In genomic region chr14:27303294-27303693, GRCm38 (mm10) we compare ENCODE assay signal across 22 mouse cellular contexts.
"Had no signal": no experiment of that assay in that cellular context is flagged by ENCODE, and none has a peak within 500 bp of the region (broad histone marks: within the 10 kb centered on the region; RNA-seq: fewer than 3 reads in every experiment).

No protein-coding gene starts in this region.

- H3K9me3 ChIP-seq: liver, embryonic 15.5 days; lung, embryonic 15.5 days; megakaryocyte, embryonic 14.5 days; midbrain, embryonic 12.5 days; midbrain, embryonic 15.5 days; neural tube, embryonic 12.5 days; stomach, embryonic 15.5 days had no signal

- H3K27ac ChIP-seq: liver, embryonic 15.5 days; lung, embryonic 15.5 days; macrophage; midbrain, embryonic 12.5 days; midbrain, embryonic 15.5 days; neural tube, embryonic 12.5 days; stomach, embryonic 15.5 days; stomach, postnatal 0 days had no signal

- H3K4me3 ChIP-seq: liver, embryonic 15.5 days; lung, embryonic 15.5 days; megakaryocyte, embryonic 14.5 days; midbrain, embryonic 12.5 days; midbrain, embryonic 15.5 days; neural tube, embryonic 12.5 days; stomach, embryonic 15.5 days had no signal

- H3K4me1 ChIP-seq: liver, embryonic 15.5 days; lung, embryonic 15.5 days; midbrain, embryonic 12.5 days; midbrain, embryonic 15.5 days; neural tube, embryonic 12.5 days; stomach, embryonic 15.5 days had no signal

- H3K9ac ChIP-seq: liver, embryonic 15.5 days; liver, postnatal 0 days; lung, embryonic 15.5 days; midbrain, embryonic 12.5 days; midbrain, embryonic 15.5 days; neural tube, embryonic 12.5 days; stomach, embryonic 15.5 days had no signal

- ATAC-seq: liver, postnatal 0 days; lung, postnatal 0 days; midbrain, embryonic 15.5 days had no signal

- H3K36me3 ChIP-seq: liver, embryonic 15.5 days; lung, embryonic 15.5 days; midbrain, embryonic 12.5 days; midbrain, embryonic 15.5 days; neural tube, embryonic 12.5 days; stomach, embryonic 15.5 days had no signal

- H3K27me3 ChIP-seq: liver, embryonic 15.5 days; lung, embryonic 15.5 days; megakaryocyte, embryonic 14.5 days; midbrain, embryonic 12.5 days; midbrain, embryonic 15.5 days; neural tube, embryonic 12.5 days; stomach, embryonic 15.5 days had no signal

- H3K4me2 ChIP-seq: liver, embryonic 15.5 days; lung, embryonic 15.5 days; midbrain, embryonic 12.5 days; midbrain, embryonic 15.5 days; neural tube, embryonic 12.5 days; stomach, embryonic 15.5 days had no signal

- DNase-seq: liver, postnatal 0 days; lung, adult 2 months; lung, postnatal 14 days; lung, postnatal 36 days; retina, postnatal 1 day; right cerebral cortex, adult 18-20 months; right cerebral cortex, postnatal 25 days; right cerebral cortex, postnatal 4 days; spleen, adult 18-20 months; thymus, adult 2 months; thymus, postnatal 25 days; thymus, postnatal 4 days had no signal
